Mouse (Mus musculus) yolk sac, embryonic 10.5 days (tissue): ENCODE data around the gene Gpc5.
A peak's percentile ranks its signal among the peaks of the same experiment; 100 is the strongest.

Experiments
- DNase-seq: peaks from one replicate; pipeline ENCODE4 v3.0.0-alpha.2; 2017; ENCODE audit warnings: low spot score

Gene Gpc5

DNA sequence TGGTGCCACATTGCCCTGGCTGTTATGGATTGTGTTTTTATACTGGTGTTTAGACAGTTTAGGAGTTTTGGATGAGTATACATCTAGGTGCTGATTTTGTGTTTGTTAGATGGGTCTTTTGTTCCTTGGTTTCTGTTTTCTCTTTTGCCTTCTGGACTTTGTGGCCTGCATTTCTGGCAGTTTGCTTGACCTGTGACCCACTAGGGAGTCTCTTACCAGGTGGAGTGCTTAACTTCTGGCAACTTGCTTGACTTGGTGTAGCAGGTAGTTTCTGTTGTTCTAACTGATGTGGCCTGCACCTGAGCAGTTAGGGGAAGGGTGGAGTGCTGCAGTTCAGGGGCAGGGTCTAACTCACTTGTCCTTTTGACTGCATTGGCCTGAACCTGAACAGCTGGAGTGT, 14.3 kb downstream of the Gpc5 start:
- no peak for DNase-seq

DNA sequence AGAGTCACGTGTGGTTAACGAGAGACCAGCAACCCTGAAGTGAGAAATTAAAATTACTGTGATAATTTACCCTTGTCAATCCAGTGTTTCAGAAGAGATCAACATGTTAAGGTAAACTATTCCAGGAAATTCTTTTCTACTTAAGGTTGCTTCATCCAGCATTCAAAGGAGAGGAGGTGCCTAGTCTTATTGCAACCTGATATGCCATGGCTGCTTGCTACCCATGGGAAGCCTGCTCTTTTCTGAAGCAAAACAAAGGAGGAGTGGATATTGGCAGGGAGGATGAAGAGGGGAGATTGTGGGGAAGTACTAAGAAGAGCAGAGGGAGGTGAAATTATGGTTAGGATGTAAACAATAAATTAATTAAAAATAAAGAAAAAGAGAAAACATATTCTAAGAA, 15.5 kb downstream of the Gpc5 start:
- DNase-seq = no peak

DNA sequence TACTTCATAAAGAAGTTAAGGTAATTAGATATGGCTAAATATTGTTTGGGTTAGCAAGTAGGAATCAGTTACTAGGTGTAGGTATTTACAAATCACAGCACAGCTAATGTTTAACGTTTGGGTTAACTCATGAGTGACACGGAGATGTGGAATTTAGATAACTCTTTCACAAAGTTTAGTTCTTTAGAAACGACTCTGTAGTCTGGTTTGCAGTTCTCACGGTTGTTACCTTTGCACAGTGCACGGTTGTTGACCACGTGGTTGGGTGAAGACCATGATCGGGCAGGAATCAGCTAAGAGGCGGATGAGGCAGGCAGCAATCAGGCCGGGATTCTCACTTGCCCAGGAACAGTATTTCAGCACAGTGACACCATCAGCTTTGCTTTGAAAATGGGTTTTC, 26.6 kb downstream of the Gpc5 start:
- peak; percentile 21 for DNase-seq

DNA sequence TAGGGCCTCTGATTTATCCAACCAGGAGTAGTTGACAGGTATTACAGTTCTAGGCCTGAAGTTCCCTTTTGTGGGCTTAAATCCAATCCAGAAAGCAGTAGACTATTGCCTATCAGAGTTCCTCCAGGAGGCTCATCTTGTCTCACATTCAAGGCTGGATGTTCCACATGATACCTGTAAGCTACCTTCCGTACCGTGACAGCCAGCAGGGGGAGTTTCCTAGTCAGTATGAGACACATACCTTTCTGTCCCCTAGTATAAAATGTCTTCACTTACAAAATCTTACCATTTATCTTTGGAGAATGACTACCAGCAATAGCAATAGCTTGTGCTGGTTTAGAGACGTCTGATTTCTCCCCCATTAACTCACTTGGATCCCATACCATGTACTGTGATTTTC, 56.8 kb downstream of the Gpc5 start:
- DNase-seq = no peak

DNA sequence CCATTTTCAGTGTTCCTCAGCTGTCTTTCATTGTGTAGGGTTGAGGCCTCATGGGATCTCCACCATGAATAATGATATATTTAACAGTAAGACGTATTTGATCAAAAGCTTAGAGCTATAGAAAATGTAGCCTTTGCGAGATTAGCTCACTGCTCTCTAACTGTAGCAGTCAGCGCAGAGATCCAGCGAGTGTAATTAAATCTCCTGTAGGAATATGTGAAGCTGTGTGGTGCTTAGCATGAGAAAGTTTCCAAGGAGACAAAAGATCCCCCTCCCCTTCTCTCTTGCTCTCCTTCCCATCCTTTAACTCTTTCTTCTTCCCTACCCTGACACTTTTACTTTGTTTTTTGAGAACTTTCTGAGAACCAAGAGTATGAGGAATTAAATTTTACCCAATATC, 64.6 kb downstream of the Gpc5 start:
- no peak for DNase-seq

GRCm38 (mm10) chr14:115177322-115177836, 85.4 kb downstream of the Gpc5 start:
- no peak for DNase-seq

DNA sequence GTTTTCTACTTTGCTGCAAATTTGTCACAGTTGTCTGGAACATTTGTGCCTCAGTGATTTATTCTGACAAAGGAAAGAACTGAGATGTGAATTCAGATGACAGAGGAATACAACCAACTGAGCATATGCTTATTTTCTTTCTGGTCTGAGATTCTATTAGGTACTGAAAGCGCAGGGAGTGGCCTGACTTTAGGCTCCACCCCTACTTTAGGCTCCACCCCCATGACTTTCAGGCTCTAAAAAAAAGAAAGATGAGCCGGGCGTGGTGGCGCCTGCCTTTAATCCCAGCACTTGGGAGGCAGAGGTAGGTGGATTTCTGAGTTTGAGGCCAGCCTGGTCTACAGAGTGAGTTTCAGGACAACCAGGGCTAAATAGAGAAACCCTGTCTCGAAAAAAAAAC, 87.9 kb downstream of the Gpc5 start:
- DNase-seq = no peak

DNA sequence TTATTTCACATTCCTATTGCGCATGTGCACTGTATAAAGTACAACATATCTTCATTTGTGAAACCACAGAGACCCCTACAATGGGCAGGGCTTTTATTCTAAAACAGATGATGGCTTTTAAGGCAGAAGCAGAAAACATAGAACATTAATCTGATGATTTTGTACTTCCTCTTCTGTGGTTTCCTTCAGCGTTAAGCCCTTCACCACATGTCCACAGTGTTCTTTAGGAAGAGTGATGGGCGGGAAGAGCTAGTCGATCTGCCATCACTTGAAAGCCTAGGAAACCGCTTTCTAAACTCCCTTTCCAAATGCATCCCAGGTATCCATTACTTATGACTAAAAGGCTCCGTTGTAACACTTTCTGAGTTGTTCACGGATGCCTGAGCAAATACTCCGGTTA, 96.2 kb downstream of the Gpc5 start:
- DNase-seq = no peak

GRCm38 (mm10) chr14:115228075-115228474, 136.1 kb downstream of the Gpc5 start:
- DNase-seq = no peak

DNA sequence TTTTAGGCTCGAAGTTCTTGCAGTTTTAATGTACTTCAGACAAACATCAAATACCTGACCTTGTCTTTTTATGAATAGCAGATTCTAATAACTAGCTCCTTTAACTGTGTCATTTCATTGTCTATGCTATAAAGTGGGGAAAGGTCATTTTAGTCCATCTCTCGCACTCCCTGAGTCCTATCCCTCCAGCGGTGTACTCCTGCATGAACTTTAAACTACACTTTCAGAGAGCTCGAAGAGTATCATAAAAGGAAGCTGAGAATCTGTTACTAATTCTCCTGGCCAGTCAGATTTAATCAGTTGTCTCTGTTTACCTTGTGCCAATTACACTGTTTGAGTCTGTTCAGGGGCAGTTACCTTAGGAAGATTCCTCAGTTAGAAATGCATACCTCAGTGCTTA, 144.4 kb downstream of the Gpc5 start:
- peak; percentile 14 for DNase-seq

- DNase-seq = no peak
Measured at GRCm38 (mm10) chr14:115240621-115241373, 148.8 kb downstream of the Gpc5 start.

GRCm38 (mm10) chr14:115250537-115250936, 158.5 kb downstream of the Gpc5 start:
- no peak for DNase-seq

GRCm38 (mm10) chr14:115251791-115252190, 159.8 kb downstream of the Gpc5 start:
- no peak for DNase-seq

- no peak for DNase-seq
Measured at GRCm38 (mm10) chr14:115253155-115253554, 161.1 kb downstream of the Gpc5 start.

- DNase-seq = no peak
Measured at GRCm38 (mm10) chr14:115253685-115254084, 161.7 kb downstream of the Gpc5 start.

DNA sequence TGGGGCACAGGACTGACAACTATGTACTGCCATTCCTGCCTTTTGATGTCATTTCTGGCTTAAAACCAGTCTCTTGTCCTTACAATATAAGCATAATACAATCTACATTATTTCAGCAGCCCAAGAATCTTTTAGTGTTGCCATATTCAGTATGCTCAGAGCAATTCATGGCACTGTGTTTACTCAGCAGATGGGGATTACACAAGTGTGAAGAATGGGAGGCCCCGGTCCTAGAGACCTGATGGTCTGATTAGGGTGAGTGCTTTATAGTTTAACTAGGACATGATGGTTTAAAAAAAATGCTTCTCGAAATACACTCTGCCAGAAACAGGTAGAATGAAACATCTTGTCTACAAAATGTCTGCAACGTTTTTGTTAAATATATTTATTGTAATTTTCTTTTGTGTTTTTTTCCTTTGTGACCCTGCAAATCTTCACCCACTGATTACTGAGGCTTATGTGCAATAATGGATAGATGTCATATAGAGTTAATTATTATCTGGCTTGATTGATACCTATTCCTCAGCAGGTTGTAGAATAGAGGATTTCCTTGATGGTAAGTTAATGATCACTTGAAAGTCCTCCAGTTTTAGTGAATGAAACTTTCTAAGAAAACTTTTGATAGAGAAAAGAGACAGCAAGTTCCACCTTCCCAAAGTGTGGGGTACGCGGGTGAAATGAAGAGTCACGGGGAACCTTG, 177.8 kb downstream of the Gpc5 start:
- DNase-seq = no peak

DNA sequence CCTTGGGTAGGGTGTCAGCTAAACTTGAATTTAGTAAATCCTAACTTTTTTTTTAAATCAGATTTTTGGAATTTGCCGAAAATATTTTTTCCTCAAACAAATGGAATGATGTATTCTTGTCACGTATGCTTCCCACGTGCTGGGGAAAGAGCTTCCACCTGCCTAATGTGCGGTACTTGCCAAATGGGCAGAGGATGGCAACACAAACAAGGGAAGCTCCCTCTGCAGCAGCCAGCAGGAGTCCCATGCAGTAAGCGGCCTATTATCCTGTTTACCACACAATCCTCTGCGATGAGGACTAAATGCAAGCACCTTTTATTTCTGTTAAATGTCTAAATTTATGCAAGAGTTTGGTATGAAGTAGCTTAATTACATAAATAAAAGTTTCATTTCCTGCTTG, 178.4 kb downstream of the Gpc5 start:
- DNase-seq = no peak

DNA sequence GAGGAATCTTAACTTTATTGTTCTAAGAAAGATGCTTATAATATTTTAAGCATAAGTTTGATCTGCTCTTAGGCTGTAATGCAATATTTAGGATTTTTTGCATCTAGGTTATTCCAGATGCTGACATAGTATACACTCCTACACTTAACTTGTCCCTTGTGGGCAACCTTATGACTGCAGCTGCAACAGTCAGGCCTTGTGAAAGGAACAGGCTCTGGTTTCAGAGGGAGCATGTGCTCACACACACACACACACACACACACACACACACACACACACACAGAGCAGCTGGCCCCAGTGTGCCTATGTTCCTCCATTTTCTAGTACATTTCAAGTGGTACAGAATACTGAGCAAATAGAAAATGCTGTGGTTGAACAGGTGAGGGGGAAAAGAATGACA, 190.8 kb downstream of the Gpc5 start:
- DNase-seq = no peak

DNA sequence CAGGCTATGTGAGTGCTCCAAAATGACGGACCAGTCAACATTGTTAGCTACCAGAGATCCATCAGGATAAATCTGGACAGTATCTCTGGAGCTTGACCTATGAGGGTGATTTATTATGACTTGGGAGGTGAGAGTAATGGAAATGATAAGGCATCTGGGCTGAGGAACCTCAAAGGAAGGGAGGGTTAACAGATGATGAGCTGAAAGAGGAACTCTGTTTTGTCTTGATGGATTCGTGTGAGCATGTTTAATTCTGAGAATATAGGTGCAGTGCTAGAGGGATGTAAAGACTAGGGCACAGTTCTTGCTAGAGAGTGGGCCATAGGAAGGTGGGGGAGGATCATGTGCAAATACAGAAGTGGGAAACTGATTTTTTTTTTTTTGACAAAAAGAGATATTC, 232.2 kb downstream of the Gpc5 start:
- DNase-seq = no peak

DNA sequence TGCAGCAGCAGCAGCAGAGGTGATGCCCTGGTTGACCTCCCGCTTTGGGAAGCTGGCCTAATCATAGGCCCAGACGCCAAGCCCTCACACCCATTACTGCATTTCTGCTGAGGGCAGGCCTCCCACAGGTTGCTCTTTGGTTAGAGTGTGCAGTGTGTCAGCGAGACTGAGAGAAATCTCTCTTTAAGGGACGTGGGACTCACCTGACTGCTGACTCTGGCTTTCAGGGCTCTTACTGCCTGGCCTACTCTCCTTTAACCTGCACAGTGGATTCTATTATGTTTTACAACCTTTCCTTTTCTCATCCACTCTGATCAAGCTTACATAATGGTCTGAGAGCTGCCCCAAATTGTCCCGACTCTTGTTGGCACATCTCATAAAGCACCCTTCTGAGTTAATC, 234.4 kb downstream of the Gpc5 start:
- DNase-seq = no peak

DNA sequence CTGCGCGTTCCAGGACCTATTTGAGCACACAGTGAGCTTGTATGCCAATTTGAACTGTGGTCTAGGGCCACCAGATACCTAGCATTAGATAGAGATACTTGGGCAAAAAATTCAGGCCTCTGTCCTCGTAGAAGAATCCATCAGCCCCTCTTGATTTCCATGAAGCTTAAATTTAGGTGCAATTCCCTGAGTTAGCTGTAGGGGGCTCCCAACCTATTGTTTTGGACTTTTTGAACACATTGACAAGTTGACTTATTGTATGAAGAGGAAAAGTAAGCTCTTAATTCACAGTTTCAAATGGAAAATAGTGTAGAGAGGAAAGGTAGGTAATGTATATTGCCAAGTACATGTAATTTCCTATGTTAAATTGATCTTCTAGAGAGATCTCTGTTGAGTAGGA, 247.1 kb downstream of the Gpc5 start:
- DNase-seq = no peak

- DNase-seq = no peak
Measured at GRCm38 (mm10) chr14:115342597-115342996, 250.6 kb downstream of the Gpc5 start.

DNA sequence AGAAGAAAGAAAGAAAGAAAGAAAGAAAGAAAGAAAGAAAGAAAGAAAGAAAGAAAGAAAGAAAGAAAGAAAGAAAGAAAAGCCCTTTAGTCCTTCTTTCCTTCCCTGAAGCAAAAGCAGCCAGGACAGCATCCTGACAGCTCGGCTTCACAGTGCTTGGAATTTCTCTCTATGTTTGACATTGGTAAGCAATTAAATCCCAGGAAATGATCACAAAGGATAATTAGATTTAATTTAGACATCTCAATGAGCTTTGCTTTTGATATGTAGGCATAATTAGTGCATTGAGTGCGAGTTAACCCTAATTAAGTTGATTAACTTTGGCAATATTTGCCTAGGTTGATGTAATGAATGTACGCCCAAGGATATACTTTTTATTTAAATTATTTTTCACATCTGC, 257.4 kb downstream of the Gpc5 start:
- DNase-seq = no peak
